Mouse (Mus musculus) A20 (cell line): Measurements from ENCODE around the gene Krt84.
"Not testable (repeated sequence)": the region's sequence is repeated elsewhere in the genome, so short reads cannot be mapped to it uniquely, and the experiment has no call there.

Experiments used
- DNase-seq: peaks from one replicate; pipeline ENCODE4 v3.0.0-alpha.2; 2011; ENCODE audit warnings: low read depth, low spot score

Krt84 gene

DNA sequence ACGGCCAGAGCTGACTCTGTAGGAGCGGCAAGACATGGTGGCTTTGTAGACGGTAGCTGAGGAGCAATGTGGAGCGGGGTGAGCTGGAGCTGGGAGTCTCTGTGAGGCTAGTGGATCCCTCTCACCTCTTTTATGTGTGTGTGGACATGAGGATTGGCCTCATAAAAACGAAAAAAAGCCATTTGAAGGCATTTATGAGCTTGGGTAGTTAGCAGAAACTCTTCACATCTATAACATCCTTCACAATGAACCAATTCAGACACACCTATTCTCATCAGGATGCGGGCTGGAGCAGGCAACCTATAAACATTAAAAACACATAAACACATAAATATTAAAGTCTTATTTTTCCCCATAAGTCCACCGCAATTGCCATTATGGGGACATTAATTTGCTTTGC lies at the start of gene Krt84:
Krt84 (minus strand) TSS at position 101 of the 400 bp plus-strand sequence.
- no peak for DNase-seq

DNA sequence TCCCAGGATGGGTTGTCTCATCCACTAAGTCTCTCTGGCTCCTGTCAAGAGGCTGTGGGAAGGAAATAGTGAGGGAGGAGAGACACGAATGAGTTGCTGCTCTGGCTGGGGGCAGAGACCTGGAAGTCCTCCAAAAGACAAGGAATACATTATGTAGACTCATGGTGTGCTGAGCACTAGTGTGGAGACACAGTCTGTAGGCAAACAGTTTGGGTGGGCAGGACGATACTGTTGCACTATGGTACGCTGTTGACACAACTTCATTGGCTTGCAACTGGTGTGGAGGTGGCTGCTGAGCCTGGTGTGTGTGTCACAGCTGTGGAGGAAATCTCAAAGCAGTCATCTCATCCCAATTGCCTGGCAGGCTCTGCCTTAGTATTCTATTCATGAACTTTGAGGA lies 49.1 kb upstream of the Krt84 start:
- DNase-seq = no peak

DNA sequence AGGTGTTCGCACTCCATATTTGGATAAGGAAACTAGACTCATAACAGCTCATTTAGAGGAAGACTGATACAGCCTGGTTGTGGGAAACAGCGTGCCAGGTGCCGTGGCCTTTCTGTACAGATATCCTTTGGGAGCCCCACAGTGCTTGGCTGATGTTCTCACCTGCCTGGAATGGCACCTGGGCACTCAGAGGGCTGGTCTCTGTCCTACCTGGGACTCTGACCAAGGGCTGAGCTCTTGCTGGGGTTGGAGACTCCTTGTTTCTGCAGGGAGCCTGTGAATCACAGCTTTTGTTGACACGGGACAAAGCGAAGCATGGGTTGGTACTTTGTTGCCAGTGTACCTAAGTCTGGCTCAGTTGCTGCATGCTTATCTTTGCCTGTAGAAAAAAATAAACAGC lies 42.9 kb upstream of the Krt84 start:
- no peak for DNase-seq

DNA sequence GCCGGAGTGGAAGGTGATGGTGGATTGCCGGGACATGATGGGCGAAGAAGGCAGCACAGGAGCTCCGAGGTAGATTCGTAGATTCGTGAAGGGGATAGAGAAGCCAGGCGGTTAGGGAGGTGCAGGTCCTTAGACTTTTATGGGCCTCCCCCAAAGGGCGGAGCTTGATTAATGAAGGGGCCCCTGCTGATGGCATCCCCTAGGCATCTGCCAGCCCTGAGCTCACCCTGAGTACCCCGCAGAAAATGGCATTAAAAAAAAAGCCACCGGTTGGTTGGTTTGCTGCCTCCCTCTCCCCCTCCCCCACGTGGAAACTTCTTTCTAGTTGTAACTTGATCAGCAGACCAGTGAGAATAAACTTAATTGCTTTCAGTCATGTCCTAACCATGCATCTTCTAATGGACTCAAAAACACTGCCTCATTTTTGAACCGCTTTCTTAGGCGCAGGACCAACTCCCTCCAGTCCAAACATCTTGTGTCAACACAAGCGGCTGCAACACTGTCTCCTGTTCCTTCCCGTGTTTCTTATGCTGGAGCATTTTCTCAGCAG lies 41.3 kb upstream of the Krt84 start, which contains the start of gene Krt75:
Krt75 (minus strand) TSS at position 109 of the 550 bp plus-strand sequence.
- DNase-seq = no peak

DNA sequence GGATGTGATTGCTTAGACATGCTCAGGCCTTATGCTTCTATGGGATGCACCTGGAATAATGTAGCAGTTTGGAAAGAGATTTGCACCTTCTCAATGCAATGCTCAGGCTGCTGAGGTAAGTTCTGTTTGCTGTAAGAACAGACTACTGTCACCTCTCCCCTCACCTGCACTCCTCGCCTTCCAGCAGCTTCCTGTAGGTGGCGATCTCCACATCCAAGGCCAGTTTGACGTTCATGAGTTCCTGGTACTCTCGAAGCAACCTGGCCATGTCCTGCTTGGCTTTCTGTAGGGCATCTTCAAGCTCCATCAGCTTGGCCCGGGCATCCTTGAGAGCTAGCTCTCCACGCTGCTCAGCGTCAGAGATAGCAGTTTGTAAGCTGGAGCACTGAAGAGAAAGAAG lies 35.2 kb upstream of the Krt84 start:
- DNase-seq = peak; percentile 56

DNA sequence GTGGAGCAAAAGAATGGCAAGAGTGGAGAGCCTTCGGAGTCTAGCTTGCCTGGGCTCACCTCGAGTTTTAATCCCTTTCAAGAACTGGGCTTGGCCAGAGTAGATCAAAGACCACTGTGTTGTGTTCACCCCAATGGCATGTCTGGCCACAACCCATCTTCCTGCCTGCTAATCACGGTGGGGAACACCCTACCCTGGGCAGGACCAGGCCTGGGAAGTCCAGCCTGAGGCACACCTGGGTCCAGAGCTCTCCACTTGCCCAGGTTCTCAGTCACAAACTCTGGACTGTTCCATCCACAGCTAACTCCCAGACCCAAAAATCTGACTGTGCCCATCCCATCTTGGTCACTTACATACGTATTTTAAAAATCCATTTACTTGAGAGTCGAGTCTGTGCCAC lies 30.2 kb upstream of the Krt84 start, which contains the start of gene Krt90:
Krt90 (minus strand) TSS at position 101 of the 400 bp plus-strand sequence.
- no peak for DNase-seq

DNA sequence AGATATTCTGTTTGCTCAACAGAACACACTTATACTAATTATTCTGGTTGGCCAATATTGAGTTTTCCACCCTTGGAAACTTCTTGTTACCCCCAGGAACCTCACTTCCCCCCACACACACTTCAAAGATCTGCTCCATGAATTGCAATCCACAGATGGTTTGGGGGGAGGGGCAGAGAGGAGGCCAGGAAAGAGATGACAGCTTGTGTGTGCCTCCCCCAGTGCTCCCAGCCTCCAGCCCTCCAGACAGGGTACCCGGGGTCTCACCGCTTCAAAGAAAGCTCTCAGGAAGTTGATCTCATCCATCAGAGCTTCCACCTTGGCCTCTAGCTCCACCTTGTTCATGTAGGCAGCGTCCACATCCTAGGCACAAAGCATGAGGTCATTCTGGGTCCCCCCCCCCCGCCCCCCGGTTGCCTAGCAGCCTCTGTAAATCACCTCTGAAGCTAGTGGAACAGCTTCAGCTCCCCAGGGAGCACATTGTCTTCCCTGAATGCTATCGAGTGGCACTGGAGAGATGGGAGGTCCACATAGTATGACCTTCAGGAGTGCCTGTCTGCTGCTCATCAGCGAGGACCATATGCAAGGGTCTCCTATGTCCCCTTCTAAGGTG lies 25.5 kb upstream of the Krt84 start:
- no peak for DNase-seq

DNA sequence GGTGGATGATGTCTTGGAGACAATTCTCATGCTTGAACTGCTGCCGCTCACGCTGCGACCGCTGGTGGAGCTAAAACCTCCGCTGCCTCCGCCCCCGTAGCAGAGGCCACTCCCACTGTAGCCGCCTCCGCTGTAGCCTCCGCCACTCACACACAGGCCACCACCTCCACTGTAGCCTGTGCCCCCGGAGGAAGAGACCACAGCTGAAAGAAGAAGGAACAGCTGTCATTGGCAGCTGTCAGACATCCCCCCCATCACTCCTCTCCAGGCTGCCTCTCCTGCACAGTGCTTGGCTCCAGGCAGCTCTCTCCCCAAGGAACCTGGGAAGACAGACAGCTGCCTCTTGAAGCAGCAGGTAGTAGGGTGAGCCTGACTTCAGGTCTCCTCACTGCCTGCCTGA lies 20.5 kb upstream of the Krt84 start:
- peak; percentile 55 for DNase-seq

DNA sequence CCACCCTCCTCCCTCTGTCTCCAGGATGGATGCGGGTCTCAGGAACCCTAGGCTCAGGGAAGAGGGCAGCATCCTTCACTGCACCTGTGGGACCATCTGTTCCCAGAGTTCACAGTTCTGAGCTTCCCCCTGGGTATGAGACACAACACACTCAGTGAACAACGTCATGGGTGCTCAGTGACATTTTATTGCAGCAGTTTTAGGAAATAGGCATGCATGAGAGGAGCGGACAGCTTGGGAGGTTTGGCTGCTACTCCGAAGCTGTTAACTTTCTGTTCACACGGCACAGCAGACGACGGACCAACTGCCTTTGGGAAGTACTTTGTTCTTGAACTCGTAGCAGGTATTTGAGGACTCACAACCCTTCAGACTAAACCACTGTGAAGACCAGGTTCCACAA lies 19.6 kb upstream of the Krt84 start:
- no peak for DNase-seq

DNA sequence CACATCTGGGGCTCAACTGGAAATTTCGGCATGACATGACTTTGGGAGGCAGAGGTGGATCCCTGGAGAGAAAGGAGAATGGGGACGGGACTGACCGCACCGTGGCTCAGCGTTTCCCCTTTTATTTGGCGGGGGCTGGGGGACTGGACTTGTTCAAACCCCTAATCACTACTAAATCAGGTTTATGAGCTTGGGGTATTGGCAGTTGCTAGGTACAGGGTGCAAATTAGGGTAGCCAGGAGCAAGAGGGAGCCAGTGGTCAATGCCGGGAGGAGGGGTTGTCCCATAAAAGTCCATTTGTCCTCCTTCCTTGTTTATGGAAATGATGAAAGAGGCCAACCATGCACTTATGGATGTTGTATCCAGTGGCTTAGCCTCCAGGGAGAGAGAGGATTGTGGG lies 17.9 kb upstream of the Krt84 start, which contains the start of gene Krt82:
Krt82 (minus strand) TSS at position 101 of the 400 bp plus-strand sequence.
- DNase-seq = no peak

DNA sequence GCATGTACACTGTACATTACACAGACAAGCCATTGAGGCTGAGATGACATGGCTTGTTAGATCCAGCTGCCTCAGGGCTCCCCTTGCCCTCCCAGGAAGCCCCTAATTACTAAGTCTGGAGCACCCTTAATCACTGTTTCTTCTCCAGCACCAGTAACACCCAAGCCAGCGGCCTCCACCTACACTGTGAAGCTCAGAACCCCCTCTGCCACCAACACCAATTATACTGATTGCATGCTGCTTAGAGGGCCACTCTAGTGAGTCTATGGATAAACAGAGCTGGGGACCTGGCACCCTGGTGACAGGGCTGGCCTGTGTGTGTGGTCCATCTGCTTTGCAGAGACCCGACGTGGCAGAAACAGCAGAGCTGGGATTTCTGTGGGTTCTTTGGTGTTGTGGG lies 11.9 kb upstream of the Krt84 start:
- DNase-seq = no peak

DNA sequence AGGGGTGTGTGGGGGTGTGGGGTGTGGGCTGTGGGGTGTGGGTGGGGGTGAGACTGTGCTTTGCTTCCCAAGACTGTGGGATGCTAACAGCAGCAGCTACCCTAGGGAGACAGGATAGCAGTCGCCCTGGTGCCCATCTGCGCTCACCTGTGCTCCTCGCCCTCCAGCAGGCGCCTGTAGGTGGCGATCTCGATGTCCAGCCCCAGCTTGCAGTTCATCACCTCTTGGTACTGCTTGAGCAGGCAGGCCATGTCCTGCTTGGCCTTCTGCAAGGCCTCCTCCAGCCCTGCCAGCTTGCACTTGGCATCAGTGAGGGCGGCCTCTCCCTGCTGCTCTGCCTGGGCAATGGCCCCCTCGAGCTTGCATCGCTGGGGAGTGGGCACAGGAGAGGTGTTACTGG lies 9.9 kb upstream of the Krt84 start:
- DNase-seq = peak; percentile 33

DNA sequence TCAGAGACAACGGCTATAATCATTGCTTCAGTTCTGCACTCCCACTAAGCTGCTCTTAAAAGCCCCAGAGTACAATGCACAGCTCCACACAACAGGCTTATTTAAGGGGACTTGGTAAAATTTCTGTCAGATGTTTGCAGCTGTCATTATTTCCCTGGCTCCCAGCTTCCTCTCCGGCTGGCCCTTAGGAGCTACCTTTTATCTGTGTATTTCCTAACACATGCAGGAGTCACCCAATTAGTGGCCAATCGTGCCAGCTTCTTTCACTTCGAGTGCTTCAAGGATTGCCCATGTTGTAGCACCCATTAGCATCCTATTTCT lies 5.9 kb upstream of the Krt84 start:
- no peak for DNase-seq

DNA sequence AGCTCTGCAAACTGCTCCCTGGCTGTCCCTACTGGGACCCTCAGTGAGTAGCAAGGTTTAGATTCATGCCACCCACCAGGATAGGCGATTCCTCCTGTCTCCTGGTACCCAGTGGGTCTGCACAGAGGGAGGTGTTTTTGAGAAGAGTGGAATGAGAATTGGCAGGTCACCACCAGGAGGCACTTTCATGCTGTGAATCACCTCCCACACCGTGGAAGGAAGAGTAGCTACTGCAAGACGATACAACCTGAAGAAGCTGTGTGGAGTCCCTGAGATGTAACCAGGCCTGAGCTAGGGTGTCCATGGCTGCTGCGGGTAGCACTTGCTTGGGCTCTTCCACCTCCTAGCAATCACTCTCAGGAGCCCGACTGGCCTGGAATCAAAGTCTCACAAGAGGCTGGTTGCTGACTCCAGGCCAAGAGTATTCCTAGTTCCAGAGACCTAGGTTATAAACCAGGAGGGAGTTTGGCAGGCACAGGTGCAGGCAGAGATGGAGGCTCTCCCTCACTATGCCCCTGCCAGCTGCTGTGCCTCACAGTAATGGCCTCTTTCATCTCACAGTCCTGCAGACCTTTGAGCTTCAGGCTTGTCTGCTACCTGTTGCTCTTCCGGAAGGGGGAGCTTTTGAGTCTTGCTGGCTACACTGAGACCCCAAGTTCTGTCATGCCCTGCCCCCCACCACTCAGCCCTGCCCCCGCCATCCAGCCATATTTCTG lies 5.4 kb upstream of the Krt84 start:
- peak; percentile 25 for DNase-seq

DNA sequence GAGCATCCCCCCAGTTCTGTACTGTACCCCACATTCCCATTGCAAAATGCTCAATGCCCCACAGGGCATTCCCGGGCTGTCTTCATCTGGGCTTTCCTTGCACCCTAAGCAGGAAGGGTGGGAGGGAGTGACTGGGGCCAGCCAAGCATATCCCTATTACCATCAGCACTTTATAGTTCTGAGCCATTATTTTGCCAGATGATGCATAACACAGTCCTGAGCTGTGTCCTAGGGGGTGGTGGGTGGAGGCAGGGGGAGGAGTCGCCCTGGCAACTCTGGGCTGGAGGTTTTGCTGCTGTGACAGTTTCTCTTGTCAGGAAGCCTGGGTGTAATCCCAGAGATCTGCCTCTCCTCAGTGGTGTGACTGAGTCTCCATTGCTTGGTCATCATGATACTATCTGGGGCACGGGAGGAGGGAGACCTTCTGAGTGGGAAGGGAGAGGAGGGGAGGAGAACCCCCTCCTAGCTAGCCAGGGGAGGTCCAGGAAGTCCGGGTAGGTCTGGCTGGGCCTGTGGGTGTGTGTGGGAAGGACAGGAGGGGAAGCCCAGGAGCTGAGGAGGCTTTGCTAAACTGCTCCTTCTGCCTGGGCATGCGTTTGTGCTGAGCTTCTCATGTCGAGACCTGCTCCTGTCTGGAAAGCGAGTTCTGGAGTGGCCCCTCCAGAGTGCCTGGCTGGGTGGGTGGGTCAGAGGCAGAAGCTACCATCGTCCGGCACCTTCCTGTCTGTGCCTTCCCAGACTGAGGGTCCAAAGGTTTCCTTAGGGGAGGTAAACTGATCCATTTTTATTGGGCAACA lies 3.6 kb upstream of the Krt84 start:
- DNase-seq = no peak

DNA sequence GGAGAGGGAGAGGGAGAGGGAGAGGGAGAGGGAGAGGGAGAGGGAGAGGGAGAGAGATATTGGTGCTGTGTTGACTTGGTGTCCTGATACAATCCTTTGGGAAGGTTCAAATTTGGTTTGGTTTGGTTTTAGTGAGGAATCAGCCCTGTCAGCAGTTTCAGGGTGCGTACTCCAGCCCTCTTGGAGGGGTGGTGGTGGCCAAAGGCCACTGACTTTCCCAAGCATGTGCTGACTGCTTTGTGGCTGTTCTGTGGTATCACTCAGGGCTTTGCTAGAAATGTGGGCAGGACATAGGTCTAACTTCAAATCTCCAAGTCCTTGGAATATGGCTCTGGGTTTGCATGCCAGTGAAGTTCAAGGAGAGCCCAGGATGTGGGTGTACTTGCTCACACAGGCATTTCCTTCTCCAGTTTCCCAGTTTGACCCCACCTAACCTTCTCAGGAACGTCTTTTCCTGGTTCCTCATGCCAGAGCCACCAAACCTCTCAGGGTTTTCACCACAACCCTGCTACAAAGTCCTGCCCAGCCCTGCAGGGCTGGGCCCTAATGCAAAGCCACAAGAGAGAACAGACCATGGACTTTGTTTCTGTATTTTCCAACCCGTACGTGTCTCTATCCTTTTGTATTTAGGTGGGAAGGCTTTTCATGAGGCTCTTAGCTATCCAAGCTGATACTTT lies 9.9 kb downstream of the Krt84 start:
- DNase-seq = no peak

DNA sequence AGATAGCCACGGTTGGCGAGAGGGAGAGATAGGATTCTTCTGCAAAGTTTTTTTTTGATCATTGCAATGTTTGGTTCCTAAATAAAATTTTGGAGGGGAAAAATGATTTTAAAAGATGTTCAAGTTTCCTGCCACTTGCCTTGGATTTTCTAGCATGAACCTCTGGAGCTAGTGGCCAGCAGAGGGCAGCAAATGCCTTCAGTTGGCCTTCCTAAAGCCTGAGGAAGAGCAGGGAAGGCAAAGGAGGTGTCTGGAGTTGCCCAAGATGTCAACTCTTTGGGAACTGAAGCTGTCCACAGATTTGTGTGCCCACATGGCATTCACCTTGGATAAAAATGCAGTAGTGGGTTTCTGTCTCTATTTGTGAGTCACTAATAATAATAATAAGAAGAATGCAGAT lies 12.8 kb downstream of the Krt84 start:
- DNase-seq = peak; percentile 56

DNA sequence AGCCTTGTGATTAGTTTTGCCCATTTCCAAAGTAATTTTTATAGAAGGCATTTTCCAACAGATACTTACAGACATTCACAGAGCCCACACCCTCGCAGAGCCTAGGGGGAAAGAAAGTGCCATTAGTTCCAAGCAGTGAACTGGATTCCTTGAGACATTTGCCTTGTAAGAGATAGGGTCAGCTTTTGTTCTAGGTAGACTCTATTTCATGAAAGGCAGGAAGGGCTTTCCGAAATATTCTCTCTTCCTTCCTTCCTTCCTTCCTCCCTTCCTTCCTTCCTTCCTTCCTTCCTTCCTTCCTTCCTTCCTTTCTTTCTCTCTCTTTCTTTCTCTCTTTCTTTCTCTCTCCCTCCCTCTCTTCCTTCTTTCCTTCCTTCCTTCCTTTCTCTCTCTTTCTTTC lies 15.5 kb downstream of the Krt84 start, which contains the start of gene Gm49425:
Gm49425 (minus strand) TSS at position 101 of the 400 bp plus-strand sequence.
- not testable (repeated sequence) for DNase-seq

DNA sequence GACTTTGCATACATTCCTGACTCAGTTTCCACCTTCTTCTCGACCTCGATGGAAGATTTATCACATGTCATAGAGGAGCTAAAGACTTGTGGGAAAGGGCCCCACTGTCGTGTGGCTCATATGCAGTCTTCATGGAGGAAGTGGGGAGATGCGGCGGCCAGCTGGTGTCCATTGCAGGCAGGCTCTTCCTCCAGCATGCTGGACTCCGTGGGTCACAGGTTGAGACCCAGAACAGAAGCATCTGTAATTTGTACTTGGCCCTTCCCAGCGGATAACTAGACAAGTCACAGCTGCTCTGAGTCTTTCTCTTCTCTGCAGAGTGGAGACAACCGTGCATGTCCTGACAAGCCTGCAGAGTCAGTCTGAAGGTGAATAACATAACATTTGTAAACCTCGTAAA lies 24.4 kb downstream of the Krt84 start:
- no peak for DNase-seq

DNA sequence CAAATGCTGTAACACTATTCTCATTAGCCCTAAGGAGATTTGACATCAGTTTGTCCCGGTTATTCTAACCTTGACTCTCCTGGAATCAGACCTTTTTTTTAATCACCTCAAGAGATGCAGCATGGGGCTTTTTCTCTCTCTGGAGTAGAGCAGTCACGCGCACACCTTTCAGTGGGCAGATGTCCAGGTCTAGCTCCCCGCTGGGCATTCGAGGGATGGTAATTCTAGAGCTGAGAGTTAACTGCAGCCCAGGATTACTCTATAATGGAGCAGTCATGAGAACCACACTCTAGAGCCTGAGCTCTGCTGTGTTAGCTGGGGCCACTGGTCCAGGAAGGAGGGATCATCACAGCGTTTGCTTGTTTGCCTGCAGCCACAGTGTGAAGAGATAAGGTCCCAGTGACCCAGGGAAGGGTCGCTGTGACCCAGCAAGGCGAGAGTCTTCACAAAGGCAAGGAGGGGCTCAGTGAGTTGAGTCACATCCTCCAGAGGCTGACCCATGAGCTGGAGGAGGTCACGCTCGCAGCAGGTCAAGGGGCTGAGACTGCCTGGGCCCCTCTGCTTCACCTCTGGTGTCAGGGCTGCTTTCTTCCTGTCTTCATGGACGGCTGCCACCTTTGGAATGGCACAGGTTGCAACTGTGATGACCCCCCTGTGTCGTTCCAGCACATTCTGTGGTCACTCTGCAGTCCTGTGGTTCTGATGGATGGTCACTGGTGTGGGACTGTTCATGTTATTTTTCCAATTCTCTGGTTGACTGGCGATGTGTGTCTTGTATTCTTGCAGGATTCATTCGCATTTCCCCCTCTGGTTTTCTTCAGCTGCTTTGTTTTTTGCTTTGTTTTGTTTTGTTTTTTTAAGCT lies 25.5 kb downstream of the Krt84 start:
- no peak for DNase-seq

DNA sequence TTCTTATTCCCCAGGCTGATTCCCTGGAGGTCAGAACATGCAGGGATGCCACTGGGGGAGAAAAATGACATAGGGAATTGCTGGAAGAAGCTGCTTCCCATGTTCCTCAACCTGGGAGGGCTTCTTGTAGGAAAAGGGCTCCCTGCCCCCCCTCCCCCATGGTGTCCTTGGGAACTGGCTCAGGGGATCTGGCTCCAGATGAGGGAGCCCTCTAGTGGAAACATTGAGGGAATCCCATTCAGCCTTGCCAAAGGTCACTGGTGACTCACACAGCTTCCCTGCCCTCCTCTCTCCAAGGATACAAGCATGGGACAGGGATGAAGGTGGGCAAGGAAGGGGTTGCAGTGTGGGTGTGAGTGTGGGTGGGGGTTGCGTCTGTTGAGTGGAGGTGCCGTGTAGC lies 35.4 kb downstream of the Krt84 start:
- DNase-seq = no peak
